7 mouse cellular contexts compared by ENCODE assay signal in genomic region chr15:100869558-100869957, GRCm38 (mm10). TPM values are rescaled to one million over a fixed set of nuclear protein-coding genes. Genes with fewer than 3 reads are reported as not detected.
A peak's percentile ranks its signal among the peaks of the same experiment; 100 is the strongest.
DNase-seq lines count a peak whose midpoint lies in the region; ATAC-seq and TF ChIP-seq lines count a peak whose summit lies in the region.

Gene Scn8a (plus strand): TSS chr15:100869858.

- H3K9ac ChIP-seq in lung, embryonic 15.5 days = no peak within 1 kb of the TSS
- H3K9ac ChIP-seq in forebrain, embryonic 14.5 days (ENCODE audit: low read length) = peak within 1 kb of the TSS; percentile 59

- no peaks in the 10 kb centered on the region for H3K36me3 ChIP-seq in lung, embryonic 15.5 days
- H3K36me3 ChIP-seq in forebrain, embryonic 14.5 days (ENCODE audit: control insufficient read depth, insufficient read depth, low read length) = no peaks in the 10 kb centered on the region

- TF ChIP-seq CTCF in olfactory bulb, adult 2 months (IDR thresholded peaks at IDR 0.05; ENCODE audit: insufficient read depth, low read depth, low read length) = no peak

- intact Hi-C loops in left cerebral cortex, postnatal 14 days (cut with DNase I) = no loop called here

- peak within 1 kb of the TSS; percentile 63 for H3K4me3 ChIP-seq in lung, embryonic 15.5 days
- peak within 1 kb of the TSS; percentile 41 for H3K4me3 ChIP-seq in forebrain, embryonic 14.5 days (ENCODE audit: low read depth, low read length)
- H3K4me3 ChIP-seq in olfactory bulb, adult 2 months (ENCODE audit: insufficient read depth, low read depth, low read length) = peak within 1 kb of the TSS; percentile 63

- ATAC-seq in lung, embryonic 15.5 days (ENCODE audit: borderline replicate concordance, extremely low read depth, low FRiP score, low TSS enrichment) = no peak
- ATAC-seq in forebrain, embryonic 14.5 days = no peak

- peaks cover 9% of the 10 kb centered on the region; the same call in 1 of the 2 replicates for H3K4me1 ChIP-seq in lung, embryonic 15.5 days
- H3K4me1 ChIP-seq in forebrain, embryonic 14.5 days (ENCODE audit: control insufficient read depth, insufficient read depth, low read length) = peaks cover 10% of the 10 kb centered on the region
- peaks cover 11% of the 10 kb centered on the region for H3K4me1 ChIP-seq in olfactory bulb, adult 2 months (ENCODE audit: control insufficient read depth, insufficient read depth, low read length)

- no peak for TF ChIP-seq POLR2A in olfactory bulb, adult 2 months (IDR thresholded peaks at IDR 0.05; ENCODE audit: insufficient read depth, low read depth, low read length)

- peaks cover 3% of the 10 kb centered on the region; the same call in 1 of the 2 replicates for H3K9me3 ChIP-seq in lung, embryonic 15.5 days
- no peaks in the 10 kb centered on the region for H3K9me3 ChIP-seq in forebrain, embryonic 14.5 days (replicated peaks; ENCODE audit: control insufficient read depth, low read length)

- H3K27ac ChIP-seq in lung, embryonic 15.5 days = no peak within 1 kb of the TSS
- peak within 1 kb of the TSS; percentile 66; the same call in 1 of the 2 replicates for H3K27ac ChIP-seq in forebrain, embryonic 14.5 days (ENCODE audit: low read depth, low read length)
- H3K27ac ChIP-seq in olfactory bulb, adult 2 months (ENCODE audit: insufficient read depth, low read depth, low read length) = peak within 1 kb of the TSS; percentile 68

- WGBS in lung, embryonic 15.5 days = 70% methylated on average over 7 of the region's 7 CpGs
- WGBS in forebrain, embryonic 14.5 days = 60% methylated on average over 7 of the region's 7 CpGs
- WGBS in olfactory bulb, adult 2 months = 45% methylated on average over 7 of the region's 7 CpGs

- peak within 1 kb of the TSS; percentile 88 for H3K4me2 ChIP-seq in lung, embryonic 15.5 days
- H3K4me2 ChIP-seq in forebrain, embryonic 14.5 days (ENCODE audit: low read length) = peak within 1 kb of the TSS; percentile 51

- DNase-seq in lung, adult 18-20 months = no peak
- DNase-seq in forebrain, embryonic 14.5 days (ENCODE audit: low spot score) = no peak
- DNase-seq in left cerebral cortex, postnatal 14 days (ENCODE audit: low spot score in 2 of 2) = no peak
- no peak for DNase-seq in thymus, adult 18-20 months
- no peak for DNase-seq in cerebellum, postnatal 14 days

- H3K27me3 ChIP-seq in lung, embryonic 15.5 days = peaks cover 61% of the 10 kb centered on the region
- peaks cover 8% of the 10 kb centered on the region; the same call in 1 of the 2 replicates for H3K27me3 ChIP-seq in forebrain, embryonic 14.5 days (replicated peaks; ENCODE audit: control insufficient read depth, insufficient read depth, low read length)

RNA-seq across cellular contexts. Expression of gene Scn8a, which starts in this region (rescaled TPM):
- polyA plus RNA-seq in lung, embryonic 15.5 days (2015; fragmentation: Nextera tagmentation; extraction: Ambion mirVana) = 1.4 and 2.1 TPM in 2 replicates
- polyA plus RNA-seq in forebrain, embryonic 14.5 days (2014; fragmentation: Nextera tagmentation; extraction: Ambion mirVana) = 6.8 and 12.5 TPM in 2 replicates
- total RNA-seq in left cerebral cortex, postnatal 14 days (2021) = 100 to 1,000 TPM; 203 to 219 TPM
- polyA plus RNA-seq in olfactory bulb, adult 2 months (2012; ENCODE audit: insufficient read depth, insufficient read length, low replicate concordance, missing spikeins) = not detected in 2 replicates
